Mouse (Mus musculus): ENCODE measurements at regions not wholly inside any gene's neighbourhood (a gene's known extent, or its start where the extent isn't known, plus 50 kb on each side); places are given as distances from the start of the nearest gene placed in this dataset.

DNA sequence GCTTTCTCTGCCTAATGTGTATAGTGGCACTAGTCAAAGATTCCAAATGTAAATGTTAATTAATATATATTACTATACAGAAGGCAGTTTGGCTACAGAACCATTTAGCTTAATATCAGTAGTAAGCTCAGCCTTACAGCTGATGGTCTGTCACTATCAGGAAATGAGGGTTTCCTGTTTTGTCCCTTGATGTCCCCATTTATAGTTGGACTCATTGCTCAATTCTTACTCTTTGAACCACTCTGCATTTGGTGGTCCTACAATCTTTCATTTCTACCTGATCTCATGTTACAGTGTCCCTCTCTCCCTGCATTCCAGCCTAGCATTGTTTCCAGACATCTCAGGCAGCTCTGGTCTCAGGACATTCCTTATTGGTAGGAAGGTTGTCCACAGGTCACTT, 188.8 kb upstream of the Tank start:
- Histone ChIP-seq H3K4me2 (no peak overlapping the region), H3K27me3 (replicated peaks) (no peaks in the 10 kb centered on the region), H3K27ac (ENCODE audit: poor library complexity, severe bottlenecking) (no peak overlapping the region), H3K9me3 (replicated peaks) (0 out of 2 replicates have a peak, but pooled peaks cover 2% of the 10 kb centered on the region), H3K36me3 (no peaks in the 10 kb centered on the region), H3K4me1 (replicated peaks) (peaks cover 15% of the 10 kb centered on the region), H3K4me3 (no peak overlapping the region), H3K9ac (no peak overlapping the region)
- ATAC-seq (ENCODE audit: insufficient number of reproducible peaks, low FRiP score), result no peak

- Histone ChIP-seq H3K27ac (ENCODE audit: poor library complexity, severe bottlenecking) (no peak overlapping the region), H3K9me3 (replicated peaks) (0 out of 2 replicates have a peak, but pooled peaks cover 2% of the 10 kb centered on the region), H3K27me3 (replicated peaks) (no peaks in the 10 kb centered on the region), H3K4me1 (replicated peaks) (peaks cover 19% of the 10 kb centered on the region), H3K4me2 (no peak overlapping the region), H3K9ac (no peak overlapping the region), H3K36me3 (no peaks in the 10 kb centered on the region), H3K4me3 (no peak overlapping the region)
- WGBS, result 16% methylated on average over 1 of the region's 1 CpGs
- no peak for ATAC-seq (ENCODE audit: insufficient number of reproducible peaks, low FRiP score)
Measured at GRCm38 (mm10) chr2:61389207-61389606, 189.2 kb upstream of the Tank start.

DNA sequence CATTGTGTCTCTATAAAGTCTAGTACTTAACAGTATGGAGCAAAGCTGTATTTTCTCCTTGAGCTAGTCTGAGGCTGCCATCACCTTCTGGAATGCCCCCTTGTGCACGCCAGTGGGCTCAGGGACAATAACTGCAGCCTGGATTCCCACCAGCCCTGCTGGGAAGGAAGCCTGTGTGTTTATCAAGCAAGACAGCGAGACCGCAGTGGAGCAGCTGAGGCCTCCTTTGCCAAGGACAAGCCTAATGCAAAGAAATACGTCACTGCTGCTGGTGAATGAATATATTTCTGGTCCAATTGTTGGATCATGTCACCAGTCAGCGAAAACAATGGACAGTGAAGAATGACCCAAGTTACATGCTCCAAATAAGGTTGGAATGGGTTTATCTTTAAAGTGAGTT, 190.8 kb upstream of the Tank start:
- Histone ChIP-seq H3K9ac (no peak overlapping the region), H3K4me1 (replicated peaks) (peaks cover 22% of the 10 kb centered on the region), H3K4me2 (no peak overlapping the region), H3K36me3 (no peaks in the 10 kb centered on the region), H3K27ac (ENCODE audit: poor library complexity, severe bottlenecking) (no peak overlapping the region), H3K27me3 (replicated peaks) (no peaks in the 10 kb centered on the region), H3K9me3 (replicated peaks) (no peaks in the 10 kb centered on the region), H3K4me3 (no peak overlapping the region)
- no peak for ATAC-seq (ENCODE audit: insufficient number of reproducible peaks, low FRiP score)
- WGBS, result 41% methylated on average over 5 of the region's 5 CpGs

GRCm38 (mm10) chr2:61386966-61387365, 191.4 kb upstream of the Tank start:
- Histone ChIP-seq H3K4me2 (no peak overlapping the region), H3K9me3 (replicated peaks) (no peaks in the 10 kb centered on the region), H3K27me3 (replicated peaks) (no peaks in the 10 kb centered on the region), H3K4me3 (no peak overlapping the region), H3K9ac (no peak overlapping the region), H3K4me1 (replicated peaks) (peaks cover 22% of the 10 kb centered on the region), H3K36me3 (no peaks in the 10 kb centered on the region), H3K27ac (ENCODE audit: poor library complexity, severe bottlenecking) (no peak overlapping the region)
- WGBS, result 72% methylated on average over 5 of the region's 5 CpGs
- no peak for ATAC-seq (ENCODE audit: insufficient number of reproducible peaks, low FRiP score)

DNA sequence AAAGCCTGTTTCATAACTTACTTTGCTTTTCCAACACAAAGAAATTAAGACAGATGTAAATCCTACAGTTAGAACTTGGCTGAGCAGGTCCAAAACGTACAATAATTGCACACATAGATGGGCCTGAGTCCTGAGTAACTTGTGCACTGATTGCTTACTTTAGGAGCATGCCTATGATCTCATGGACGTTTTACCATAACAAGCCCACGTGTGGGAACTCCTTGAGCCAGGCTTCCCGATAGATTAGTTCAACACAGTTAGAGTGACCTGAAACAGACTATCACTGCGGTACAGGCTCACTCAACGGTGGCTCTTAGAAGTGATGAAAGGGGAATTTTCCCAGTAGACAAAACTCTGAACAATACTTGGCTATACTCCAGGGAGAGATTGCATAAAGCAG, 193.9 kb upstream of the Tank start:
- H3K27me3 ChIP-seq (replicated peaks), result no peaks in the 10 kb centered on the region
- no peaks in the 10 kb centered on the region for H3K36me3 ChIP-seq
- no peaks in the 10 kb centered on the region for H3K9me3 ChIP-seq (replicated peaks)
- no peak overlapping the region for H3K4me3 ChIP-seq
- H3K4me2 ChIP-seq, result no peak overlapping the region
- peak; percentile 48; the same call in 1 of the 2 replicates for ATAC-seq (ENCODE audit: insufficient number of reproducible peaks, low FRiP score)
- peaks cover 19% of the 10 kb centered on the region for H3K4me1 ChIP-seq (replicated peaks)
- H3K9ac ChIP-seq, result no peak overlapping the region
- 14% methylated on average over 6 of the region's 6 CpGs for WGBS
- no peak overlapping the region for H3K27ac ChIP-seq (ENCODE audit: poor library complexity, severe bottlenecking)

DNA sequence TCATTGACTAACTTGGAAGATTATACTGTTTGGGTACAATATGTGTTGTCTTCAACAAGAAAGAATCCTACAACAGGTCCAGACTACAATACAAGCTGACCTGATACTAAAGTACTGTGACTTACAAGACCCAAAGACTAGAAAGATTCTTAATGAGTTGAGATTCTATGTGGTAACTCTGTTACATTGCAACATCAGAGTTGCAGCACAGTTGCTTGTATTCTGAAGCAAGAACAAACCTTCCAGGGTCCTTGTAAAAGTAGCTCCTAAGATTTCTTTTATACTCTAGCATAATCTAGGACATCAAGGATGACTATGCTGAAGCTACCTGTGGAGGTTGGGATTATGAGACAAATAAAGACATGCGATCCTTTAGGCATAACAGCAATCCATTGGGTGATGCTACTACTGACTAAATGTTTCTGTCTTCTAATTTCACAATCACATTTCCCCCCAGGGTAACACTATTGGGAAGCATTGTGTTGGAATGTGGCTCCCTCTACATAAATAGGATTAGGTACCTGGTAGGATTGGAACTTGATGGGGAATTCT, 194.6 kb upstream of the Tank start:
- whole genome bisulfite sequencing, result 88% methylated on average over 1 of the region's 1 CpGs
- Histone ChIP-seq H3K36me3 (no peaks in the 10 kb centered on the region), H3K4me1 (replicated peaks) (peaks cover 16% of the 10 kb centered on the region), H3K9me3 (replicated peaks) (no peaks in the 10 kb centered on the region), H3K27me3 (replicated peaks) (no peaks in the 10 kb centered on the region), H3K4me3 (no peak overlapping the region), H3K4me2 (no peak overlapping the region), H3K9ac (no peak overlapping the region), H3K27ac (ENCODE audit: poor library complexity, severe bottlenecking) (no peak overlapping the region)
- ATAC-seq (ENCODE audit: insufficient number of reproducible peaks, low FRiP score), result no peak

DNA sequence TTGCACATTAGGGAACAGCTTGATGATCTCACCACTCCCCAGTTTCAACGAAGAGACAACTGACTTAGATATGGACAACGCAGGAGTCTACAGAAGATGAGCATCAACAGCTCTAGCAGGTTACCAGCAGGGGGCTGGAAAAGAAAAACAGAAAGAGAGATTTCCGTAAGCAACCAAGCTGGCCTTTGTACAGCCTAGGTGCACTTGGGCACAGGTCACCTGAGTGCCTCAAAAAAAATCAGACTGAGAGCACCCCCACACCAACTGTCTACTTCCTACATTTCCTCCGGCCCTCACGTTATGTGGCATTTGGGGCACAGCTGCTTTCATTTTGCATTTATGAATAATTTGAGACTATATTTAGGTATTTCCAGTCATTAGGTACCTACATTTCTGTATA, 199.3 kb upstream of the Tank start:
- Histone ChIP-seq H3K27me3 (replicated peaks) (no peaks in the 10 kb centered on the region), H3K27ac (ENCODE audit: poor library complexity, severe bottlenecking) (no peak overlapping the region), H3K4me3 (no peak overlapping the region), H3K9ac (no peak overlapping the region), H3K4me2 (no peak overlapping the region), H3K9me3 (replicated peaks) (no peaks in the 10 kb centered on the region), H3K4me1 (replicated peaks) (peaks cover 9% of the 10 kb centered on the region), H3K36me3 (no peaks in the 10 kb centered on the region)
- WGBS, result 72% methylated on average over 5 of the region's 5 CpGs
- no peak for ATAC-seq (ENCODE audit: insufficient number of reproducible peaks, low FRiP score)

- H3K27ac ChIP-seq (ENCODE audit: poor library complexity, severe bottlenecking), result no peak overlapping the region
- H3K9me3 ChIP-seq (replicated peaks), result no peaks in the 10 kb centered on the region
- no peaks in the 10 kb centered on the region for H3K27me3 ChIP-seq (replicated peaks)
- no peak overlapping the region for H3K4me2 ChIP-seq
- no peaks in the 10 kb centered on the region for H3K36me3 ChIP-seq
- ATAC-seq (ENCODE audit: insufficient number of reproducible peaks, low FRiP score), result no peak
- no peak overlapping the region for H3K9ac ChIP-seq
- H3K4me1 ChIP-seq (replicated peaks), result peaks cover 7% of the 10 kb centered on the region; the same call in 1 of the 2 replicates
- H3K4me3 ChIP-seq, result no peak overlapping the region
- WGBS, result 81% methylated on average over 5 of the region's 5 CpGs
Measured at GRCm38 (mm10) chr2:61378297-61378696, 200.1 kb upstream of the Tank start.

DNA sequence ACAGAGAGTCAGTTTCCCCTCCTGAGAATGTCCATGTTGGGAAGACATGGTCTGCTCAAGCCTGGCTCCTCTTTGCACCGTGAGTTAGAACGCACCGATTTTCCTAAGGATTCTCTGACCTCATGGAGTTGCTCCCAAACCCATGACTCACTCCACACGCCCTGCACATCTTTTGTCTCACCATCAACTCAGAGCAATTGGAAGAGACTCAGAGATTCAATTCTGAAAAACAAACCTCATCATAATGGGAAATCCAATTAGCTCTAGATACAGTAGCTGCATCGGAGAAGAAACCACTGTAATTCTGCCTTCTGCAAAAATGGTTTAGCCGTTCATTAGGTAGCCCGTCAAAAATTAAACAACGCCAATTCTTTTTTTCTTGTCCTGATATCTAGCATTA, 200.6 kb upstream of the Tank start:
- no peak overlapping the region for H3K4me3 ChIP-seq
- H3K27ac ChIP-seq (ENCODE audit: poor library complexity, severe bottlenecking), result no peak overlapping the region
- ATAC-seq (ENCODE audit: insufficient number of reproducible peaks, low FRiP score), result no peak
- peaks cover 7% of the 10 kb centered on the region; the same call in 1 of the 2 replicates for H3K4me1 ChIP-seq (replicated peaks)
- no peak overlapping the region for H3K9ac ChIP-seq
- H3K36me3 ChIP-seq, result no peaks in the 10 kb centered on the region
- 67% methylated on average over 8 of the region's 8 CpGs for WGBS
- H3K27me3 ChIP-seq (replicated peaks), result no peaks in the 10 kb centered on the region
- no peaks in the 10 kb centered on the region for H3K9me3 ChIP-seq (replicated peaks)
- H3K4me2 ChIP-seq, result no peak overlapping the region

- Histone ChIP-seq H3K4me1 (replicated peaks) (no peaks in the 10 kb centered on the region), H3K9ac (no peak overlapping the region), H3K36me3 (no peaks in the 10 kb centered on the region), H3K27ac (ENCODE audit: poor library complexity, severe bottlenecking) (no peak overlapping the region), H3K9me3 (replicated peaks) (no peaks in the 10 kb centered on the region), H3K4me3 (no peak overlapping the region), H3K27me3 (replicated peaks) (no peaks in the 10 kb centered on the region), H3K4me2 (no peak overlapping the region)
- 80% methylated on average over 4 of the region's 4 CpGs for whole genome bisulfite sequencing
- no peak for ATAC-seq (ENCODE audit: insufficient number of reproducible peaks, low FRiP score)
Measured at GRCm38 (mm10) chr2:61362606-61363005, 215.8 kb upstream of the Tank start.

- no peak overlapping the region for H3K4me3 ChIP-seq
- no peaks in the 10 kb centered on the region for H3K27me3 ChIP-seq (replicated peaks)
- no peak overlapping the region for H3K27ac ChIP-seq (ENCODE audit: poor library complexity, severe bottlenecking)
- H3K36me3 ChIP-seq, result no peaks in the 10 kb centered on the region
- 76% methylated on average over 2 of the region's 2 CpGs for WGBS
- no peaks in the 10 kb centered on the region for H3K9me3 ChIP-seq (replicated peaks)
- H3K4me2 ChIP-seq, result no peak overlapping the region
- ATAC-seq (ENCODE audit: insufficient number of reproducible peaks, low FRiP score), result no peak
- H3K9ac ChIP-seq, result no peak overlapping the region
- no peaks in the 10 kb centered on the region for H3K4me1 ChIP-seq (replicated peaks)
Measured at GRCm38 (mm10) chr2:61361394-61361793, 217.0 kb upstream of the Tank start.

- Histone ChIP-seq H3K9me3 (replicated peaks) (no peaks in the 10 kb centered on the region), H3K9ac (no peak overlapping the region), H3K36me3 (no peaks in the 10 kb centered on the region), H3K27me3 (replicated peaks) (no peaks in the 10 kb centered on the region), H3K4me3 (no peak overlapping the region), H3K27ac (ENCODE audit: poor library complexity, severe bottlenecking) (no peak overlapping the region), H3K4me2 (no peak overlapping the region), H3K4me1 (replicated peaks) (no peaks in the 10 kb centered on the region)
- no peak for ATAC-seq (ENCODE audit: insufficient number of reproducible peaks, low FRiP score)
- 70% methylated on average over 8 of the region's 8 CpGs for WGBS
Measured at GRCm38 (mm10) chr2:61354104-61354503, 224.3 kb upstream of the Tank start.
